Mouse (Mus musculus) gastrocnemius, postnatal 4 days (tissue): ENCODE measurements at regions not wholly inside any gene's neighbourhood (a gene's known extent, or its start where the extent isn't known, plus 50 kb on each side); places are given as distances from the start of the nearest gene placed in this dataset.

Source experiments
- DNase-seq, 2 experiments: peaks; one replicate each; pipeline ENCODE4 v3.0.0; 2021 to 2022; ENCODE audit warnings: low spot score in 2 of 2, mixed read lengths in 2 of 2

GRCm38 (mm10) chr1:69212896-69213500 is 105.1 kb upstream of the Erbb4 start:
- DNase-seq, result no peak

- no peak for DNase-seq
Observed at GRCm38 (mm10) chr1:69202745-69203144, 94.9 kb upstream of the Erbb4 start.

GRCm38 (mm10) chr1:69165202-69165601 is 57.3 kb upstream of the Erbb4 start:
- DNase-seq, result no peak
